Mouse (Mus musculus) forebrain, embryonic 11.5 days (tissue): ENCODE measurements around the gene Cmtm4. TPM values are rescaled to one million over a fixed set of nuclear protein-coding genes. Genes with fewer than 3 reads are reported as not detected.
"Not testable (repeated sequence)": the region's sequence is repeated elsewhere in the genome, so short reads cannot be mapped to it uniquely, and the experiment has no call there.

Experiments used
- ATAC-seq: fragments of 200-750 bp; cut with Nextera tagmentation; replicated peaks from 2 replicates; pipeline ENCODE4 v1.8.0; 2017; ENCODE audit warnings: moderate TSS enrichment; ENCODE audit not compliant: low FRiP score
- DNase-seq: peaks from one replicate; pipeline ENCODE4 v3.0.0-alpha.2; 2017; ENCODE audit warnings: low spot score
- H3K27ac ChIP-seq: fragments of 300-500 bp; sonication (generic); 2 replicates; pipeline ENCODE4 v1.5.1; 2014; ENCODE audit warnings: low read depth, low read length
- H3K27me3 ChIP-seq: fragments of 300-500 bp; sonication (generic); 2 replicates; pipeline ENCODE4 v1.6.1; 2014; ENCODE audit warnings: mild to moderate bottlenecking, low read length, mixed read lengths; ENCODE audit not compliant: control insufficient read depth, insufficient read depth
- H3K36me3 ChIP-seq: fragments of 300-500 bp; sonication (generic); 2 replicates; pipeline ENCODE4 v1.6.1; 2014; ENCODE audit warnings: mild to moderate bottlenecking, low read length, moderate library complexity, mixed read lengths; ENCODE audit not compliant: control insufficient read depth, insufficient read depth
- H3K4me1 ChIP-seq: fragments of 300-500 bp; sonication (generic); replicated peaks from 2 replicates; pipeline ENCODE4 v1.6.1; 2014; ENCODE audit warnings: low read length, mixed read lengths; ENCODE audit not compliant: control insufficient read depth, insufficient read depth
- H3K4me2 ChIP-seq: fragments of 300-500 bp; sonication (generic); 2 replicates; pipeline ENCODE4 v1.6.1; 2014; ENCODE audit warnings: low read depth, mild to moderate bottlenecking, low read length, moderate library complexity, mixed read lengths; ENCODE audit not compliant: severe bottlenecking
- H3K4me3 ChIP-seq: fragments of 300-500 bp; sonication (generic); 2 replicates; pipeline ENCODE4 v1.5.1; 2014; ENCODE audit warnings: low read depth, low read length
- H3K9ac ChIP-seq: fragments of 300-500 bp; sonication (generic); 2 replicates; pipeline ENCODE4 v1.6.1; 2014; ENCODE audit warnings: low read length
- H3K9me3 ChIP-seq: fragments of 300-500 bp; sonication (generic); 2 replicates; pipeline ENCODE4 v1.6.1; 2016; ENCODE audit warnings: low read length, mixed read lengths; ENCODE audit not compliant: control insufficient read depth
- WGBS: fragments of 180-500 bp; shearing (Covaris S2); extraction: QIAGEN DNeasy Blood & Tissue Kit; methylation state at CpG from one replicate; pipeline ENCODE4 v1.1.7; 2014; 5-methylcytosine and 5-hydroxymethylcytosine counted together
- polyA plus RNA-seq: library from polyadenylated mRNA; unstranded; fragments of >200 nt; fragmentation: Nextera tagmentation; extraction: Ambion mirVana; gene quantifications from 2 replicates; pipeline ENCODE4 v1.2.1, GENCODE M21; 2014

Gene Cmtm4
- polyA plus RNA-seq, 1 experiment from 2014 or later, result 3.3 TPM

DNA sequence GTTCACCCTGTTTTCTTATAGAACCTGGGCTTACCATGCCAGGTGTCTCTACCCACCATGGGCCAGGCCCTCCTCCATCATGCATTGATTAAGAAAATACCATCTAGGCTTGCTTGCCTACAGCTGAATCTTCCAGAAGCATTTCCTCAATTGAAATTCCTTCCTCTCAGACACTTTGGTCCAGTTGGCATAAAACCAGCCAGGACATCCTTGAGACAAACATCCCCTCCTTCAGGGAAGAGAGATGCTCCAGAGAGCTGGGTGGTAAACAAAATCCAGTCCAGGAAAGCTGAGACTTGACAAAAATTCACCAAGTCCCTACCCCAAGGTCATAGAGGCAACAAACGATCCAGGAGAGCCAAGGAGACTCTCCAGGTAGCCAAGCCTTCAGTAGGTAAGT, 61.4 kb downstream of the Cmtm4 start:
- DNase-seq, result no peak
- no peak for ATAC-seq
- H3K4me3 ChIP-seq, result no peak overlapping the region

DNA sequence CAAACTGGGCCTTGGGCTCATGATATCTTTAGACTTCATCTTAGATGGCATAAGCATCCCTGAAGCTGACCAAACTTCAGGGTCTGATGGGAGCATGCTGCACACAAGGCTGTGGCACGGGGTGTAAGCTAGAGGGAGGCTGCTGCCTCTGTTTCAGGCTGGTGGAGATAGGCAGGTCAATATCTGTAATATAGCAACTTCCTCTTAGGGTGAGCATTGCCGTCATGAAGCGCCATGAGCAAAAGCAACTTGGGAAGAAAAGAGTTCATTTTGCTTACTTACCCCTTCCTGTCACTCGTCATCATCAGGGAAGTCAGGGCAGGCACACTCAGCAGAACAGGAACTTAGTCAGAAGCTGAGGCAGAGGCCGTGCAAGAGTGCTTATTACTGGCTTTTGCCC, 61.8 kb downstream of the Cmtm4 start:
- H3K4me2 ChIP-seq, result no peak overlapping the region
- WGBS, result 85% methylated on average over 5 of the region's 5 CpGs
- ATAC-seq (no peak), DNase-seq (no peak)
- H3K27ac ChIP-seq, result no peak overlapping the region
- no peaks in the 10 kb centered on the region for H3K36me3 ChIP-seq
- H3K4me3 ChIP-seq, result no peak overlapping the region
- H3K4me1 ChIP-seq, result no peaks in the 10 kb centered on the region
- H3K27me3 ChIP-seq, result no peaks in the 10 kb centered on the region
- H3K9me3 ChIP-seq, result no peaks in the 10 kb centered on the region
- H3K9ac ChIP-seq, result no peak overlapping the region

More for the DNA sequence above, 61.4 kb downstream of the Cmtm4 start:
- 68% methylated on average over 1 of the region's 1 CpGs for WGBS
- no peaks in the 10 kb centered on the region for H3K9me3 ChIP-seq
- no peak overlapping the region for H3K9ac ChIP-seq
- no peak overlapping the region for H3K4me2 ChIP-seq
- no peak overlapping the region for H3K27ac ChIP-seq
- H3K36me3 ChIP-seq, result no peaks in the 10 kb centered on the region
- no peaks in the 10 kb centered on the region for H3K4me1 ChIP-seq
- no peaks in the 10 kb centered on the region for H3K27me3 ChIP-seq

DNA sequence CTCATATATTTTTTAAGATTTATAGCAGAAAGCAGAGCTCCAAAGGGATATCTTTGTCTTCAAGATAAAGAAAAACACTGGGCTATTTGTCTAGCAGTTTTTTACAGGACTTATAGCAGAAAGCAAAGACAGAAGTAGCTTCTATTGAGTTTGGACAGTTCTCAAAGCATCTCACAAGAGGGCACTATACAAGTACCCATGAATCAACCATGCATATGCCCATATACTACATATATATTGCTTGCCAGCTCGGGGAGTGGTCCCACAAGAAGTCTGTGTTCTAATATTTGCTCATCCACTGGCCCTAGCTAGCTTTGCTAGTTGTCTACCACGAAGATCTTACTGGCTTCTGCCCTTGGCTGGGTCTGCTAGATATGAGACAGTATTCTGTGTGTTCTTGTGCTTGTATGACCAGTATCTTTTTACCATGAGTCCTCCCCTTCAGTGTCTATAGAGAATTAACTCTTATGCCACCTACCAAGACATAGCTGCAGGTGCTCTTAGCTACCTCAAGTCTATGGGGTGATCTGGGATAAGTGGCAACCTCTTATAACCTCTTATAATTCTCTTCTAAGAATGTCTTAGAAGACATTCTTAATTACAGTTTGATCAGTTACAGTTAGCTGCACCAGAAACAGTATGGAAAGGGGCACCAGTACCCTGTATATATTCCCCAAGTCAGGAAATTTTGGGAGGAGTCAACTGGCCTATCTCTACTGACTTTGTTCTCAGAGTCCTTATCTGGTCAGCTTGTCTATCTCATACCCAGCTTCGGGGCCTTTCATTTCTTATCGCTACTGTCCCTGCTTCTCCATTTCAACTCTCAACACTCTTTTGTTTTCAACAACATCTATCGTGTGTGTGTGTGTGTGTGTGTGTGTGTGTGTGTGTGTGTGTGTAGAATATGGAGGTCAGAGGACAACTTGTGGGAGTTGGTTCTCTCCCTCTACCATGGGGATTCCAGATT, 62.7 kb downstream of the Cmtm4 start:
- Histone ChIP-seq H3K9me3 (no peaks in the 10 kb centered on the region), H3K4me1 (no peaks in the 10 kb centered on the region), H3K9ac (no peak overlapping the region), H3K36me3 (no peaks in the 10 kb centered on the region), H3K4me2 (no peak overlapping the region), H3K4me3 (no peak overlapping the region), H3K27me3 (no peaks in the 10 kb centered on the region), H3K27ac (no peak overlapping the region)
- DNase-seq, result no peak
- ATAC-seq, result no peak
- WGBS, result 81% methylated on average over 5 of the region's 5 CpGs

DNA sequence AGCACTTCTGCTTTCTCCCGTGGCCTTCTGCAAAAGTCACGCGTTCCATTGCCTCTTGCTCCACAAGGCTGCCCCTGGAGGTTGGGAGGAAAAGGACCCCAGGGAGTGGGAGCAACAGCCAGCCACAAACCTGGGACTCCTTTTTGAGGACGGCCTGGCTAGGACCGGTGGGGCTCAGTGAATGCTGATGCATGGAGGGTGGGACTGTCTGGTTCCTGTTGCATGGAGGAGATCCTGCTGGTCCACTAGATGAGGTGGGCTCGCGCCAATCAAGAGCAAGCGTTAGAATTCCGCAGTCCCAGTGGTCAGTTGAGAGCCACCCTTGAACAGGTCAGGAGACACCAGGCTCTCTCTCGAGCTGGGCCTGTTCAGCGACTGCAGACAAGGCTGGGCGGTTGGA, 73.7 kb downstream of the Cmtm4 start, which contains the start of gene Cmtm2b:
Cmtm2b (plus strand) TSS at position 301 of the 400 bp plus-strand sequence.
- 90% methylated on average over 12 of the region's 12 CpGs for WGBS
- H3K36me3 ChIP-seq, H3K4me2 ChIP-seq, H3K27me3 ChIP-seq, H3K4me3 ChIP-seq, DNase-seq, H3K9ac ChIP-seq, H3K27ac ChIP-seq, ATAC-seq, H3K4me1 ChIP-seq, H3K9me3 ChIP-seq: not testable (repeated sequence)

DNA sequence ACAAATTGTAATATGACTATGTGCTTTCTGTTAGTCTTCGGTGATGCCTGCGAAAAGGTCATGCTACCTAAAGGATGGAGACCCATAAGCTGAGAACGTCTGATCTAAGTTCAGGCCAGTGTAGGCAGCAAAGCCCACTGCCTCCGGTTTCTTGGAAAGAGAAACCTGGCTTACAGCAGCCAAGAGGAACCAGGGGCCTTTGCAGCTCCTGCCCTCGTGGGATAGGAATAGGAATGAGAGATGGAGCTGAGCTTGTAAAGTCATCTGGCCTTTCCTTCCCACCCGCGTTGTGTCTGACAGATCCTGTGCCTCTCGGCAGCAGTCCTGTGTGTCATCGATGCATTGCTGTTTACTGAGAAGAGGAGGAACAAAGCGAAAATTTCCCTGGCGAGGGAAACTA, 74.3 kb downstream of the Cmtm4 start, which contains the start of gene Gm11020:
Gm11020 (plus strand) TSS at position 301 of the 400 bp plus-strand sequence.
- 89% methylated on average over 9 of the region's 11 CpGs for WGBS
- not testable (repeated sequence) for H3K9ac ChIP-seq, ATAC-seq, H3K27me3 ChIP-seq, H3K4me3 ChIP-seq, H3K36me3 ChIP-seq, H3K27ac ChIP-seq, H3K4me2 ChIP-seq, H3K4me1 ChIP-seq, H3K9me3 ChIP-seq, DNase-seq

DNA sequence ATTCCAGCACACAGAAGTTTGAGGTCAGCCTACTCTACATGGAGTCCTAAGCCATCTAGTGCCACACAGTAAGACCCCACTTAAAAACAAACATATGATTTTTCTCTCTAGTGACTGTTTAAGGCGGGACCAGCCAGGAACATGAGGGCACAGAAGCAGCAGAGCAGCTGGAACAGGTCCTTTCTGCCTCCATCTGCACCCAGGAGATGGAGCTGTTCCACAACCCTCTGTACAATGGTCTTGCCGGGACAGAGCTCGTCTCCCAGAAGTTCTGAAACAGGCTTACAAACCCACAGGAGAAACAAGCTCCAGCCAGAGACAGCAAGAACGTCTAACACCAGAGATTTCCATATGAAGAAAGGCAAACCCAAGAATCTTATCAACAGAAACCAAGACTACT, 82.3 kb downstream of the Cmtm4 start:
- DNase-seq, result no peak

DNA sequence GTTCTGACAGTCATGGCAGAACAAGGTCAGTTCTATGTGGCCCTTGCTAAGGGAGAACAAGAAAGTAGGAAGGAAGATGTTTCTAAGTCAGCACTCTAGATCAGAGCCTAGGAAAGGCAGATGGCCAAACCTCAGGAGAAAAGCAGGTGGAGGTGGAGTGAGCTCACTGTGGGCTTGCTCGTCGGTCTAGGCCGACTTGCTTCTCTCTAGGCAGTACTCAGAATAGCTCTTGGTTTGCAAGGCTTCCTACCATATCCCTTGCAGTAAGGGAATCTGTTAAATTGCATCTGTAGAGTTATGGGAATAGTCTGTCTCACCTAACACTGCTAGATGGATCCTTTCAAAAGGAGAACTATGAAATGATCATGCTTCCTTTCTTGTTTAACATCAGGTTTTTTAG, 83.6 kb downstream of the Cmtm4 start:
- H3K4me3 ChIP-seq, H3K27me3 ChIP-seq, H3K4me1 ChIP-seq, H3K36me3 ChIP-seq, H3K9me3 ChIP-seq, DNase-seq, H3K4me2 ChIP-seq, H3K9ac ChIP-seq, H3K27ac ChIP-seq, ATAC-seq: not testable (repeated sequence)
- 95% methylated on average over 3 of the region's 3 CpGs for WGBS

More for the DNA sequence above, 82.3 kb downstream of the Cmtm4 start:
- 75% methylated on average over 4 of the region's 4 CpGs for WGBS
- H3K4me3 ChIP-seq, result no peak overlapping the region
- H3K9ac ChIP-seq, result no peak overlapping the region
- no peaks in the 10 kb centered on the region for H3K4me1 ChIP-seq
- H3K27me3 ChIP-seq, result no peaks in the 10 kb centered on the region
- H3K4me2 ChIP-seq, result no peak overlapping the region
- H3K27ac ChIP-seq, result no peak overlapping the region
- ATAC-seq, result no peak
- no peaks in the 10 kb centered on the region for H3K9me3 ChIP-seq
- H3K36me3 ChIP-seq, result no peaks in the 10 kb centered on the region

DNA sequence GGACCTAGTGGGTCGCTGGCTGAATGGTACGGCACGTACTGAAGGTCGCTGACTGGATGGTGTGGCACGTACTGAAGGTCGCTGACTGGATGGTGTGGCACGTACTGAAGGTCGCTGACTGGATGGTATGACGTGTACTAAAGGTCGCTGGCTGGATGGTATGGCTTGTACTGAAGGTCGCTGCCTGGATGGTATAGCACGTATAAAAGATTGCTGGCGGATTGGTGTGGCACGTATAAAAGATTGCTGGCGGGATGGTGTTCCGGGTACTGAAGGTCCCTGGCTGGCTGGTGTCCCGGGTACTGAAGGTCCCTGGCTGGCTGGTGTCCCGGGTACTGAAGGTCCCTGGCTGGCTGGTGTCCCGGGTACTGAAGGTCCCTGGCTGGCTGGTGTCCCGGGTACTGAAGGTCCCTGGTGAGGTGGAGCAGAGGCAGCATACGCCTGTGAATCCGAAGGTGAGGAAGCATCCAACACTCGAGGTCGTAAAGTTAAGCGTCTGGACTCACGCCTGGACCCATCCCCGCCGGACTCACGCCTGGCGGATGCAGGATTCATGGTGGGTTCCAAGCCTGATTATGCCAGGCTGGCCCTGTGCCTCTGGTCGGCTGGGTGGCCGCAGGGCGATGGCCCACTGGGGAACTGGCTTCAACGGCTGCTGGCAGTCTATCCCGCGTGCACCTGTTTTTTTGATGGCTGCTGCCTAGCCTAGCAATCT, 86.0 kb downstream of the Cmtm4 start, which contains the start of the genes Gm45711 and Cmtm1:
Gm45711 (minus strand) TSS at position 641 of the 715 bp plus-strand sequence.
Cmtm1 (minus strand) TSS at position 705 of the 715 bp plus-strand sequence.
- DNase-seq, H3K9ac ChIP-seq, H3K36me3 ChIP-seq, H3K9me3 ChIP-seq, H3K27ac ChIP-seq, ATAC-seq, H3K4me3 ChIP-seq, H3K4me2 ChIP-seq, H3K4me1 ChIP-seq, H3K27me3 ChIP-seq: not testable (repeated sequence)
- 88% methylated on average over 34 of the region's 36 CpGs for WGBS
